Mouse (Mus musculus) megakaryocyte, embryonic 14.5 days (primary cell): ENCODE measurements at regions not wholly inside any gene's neighbourhood (a gene's known extent, or its start where the extent isn't known, plus 50 kb on each side); places are given as distances from the start of the nearest gene placed in this dataset.

Experiments used
- H3K27me3 ChIP-seq: replicated peaks from 2 replicates; pipeline ENCODE3; 2012; ENCODE audit warnings: inconsistent platforms
- H3K36me3 ChIP-seq: replicated peaks from 2 replicates; pipeline ENCODE3; 2012; ENCODE audit warnings: low read length, inconsistent platforms, mixed read lengths
- H3K4me1 ChIP-seq: 2 replicates; pipeline ENCODE4 v1.6.1; 2012; ENCODE audit warnings: inconsistent platforms
- H3K4me3 ChIP-seq: replicated peaks from 2 replicates; pipeline ENCODE3; 2012; ENCODE audit warnings: moderate library complexity, mild to moderate bottlenecking, inconsistent platforms
- H3K9me3 ChIP-seq: 2 replicates; pipeline ENCODE4 v1.6.1; 2012; ENCODE audit warnings: inconsistent platforms
- FLI1 ChIP-seq: IDR thresholded peaks from 2 replicates; pipeline ENCODE4 v1.6.1; 2012; ENCODE audit warnings: low read length, inconsistent platforms, mixed read lengths
- GATA1 ChIP-seq: IDR thresholded peaks from 3 replicates; pipeline ENCODE4 v1.6.1; 2012; ENCODE audit warnings: mixed read lengths, low read length, inconsistent platforms, borderline replicate concordance

DNA sequence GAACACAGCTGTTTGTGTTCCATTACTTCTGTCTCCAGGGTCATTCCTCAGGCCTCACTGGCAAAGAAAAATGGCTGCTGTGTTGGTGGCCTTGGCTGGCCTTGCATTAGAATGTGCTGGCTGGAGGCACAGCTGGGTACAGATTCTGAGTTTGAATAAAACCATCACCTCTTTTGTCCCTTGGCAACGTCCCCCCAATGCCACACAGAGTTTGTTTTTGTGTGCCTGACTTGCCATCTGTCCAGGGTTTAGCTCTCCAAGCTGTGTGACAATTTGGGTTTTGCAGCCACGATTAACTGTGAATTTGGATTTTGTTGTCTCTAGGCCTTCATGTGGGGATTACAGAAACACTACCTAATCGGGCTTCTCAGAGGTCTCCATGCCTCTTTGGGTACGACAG lies 76.6 kb upstream of the Zfp831 start:
- H3K36me3 ChIP-seq = no peaks in the 10 kb centered on the region
- peaks cover 10% of the 10 kb centered on the region for H3K4me1 ChIP-seq
- H3K9me3 ChIP-seq = no peaks in the 10 kb centered on the region
- TF ChIP-seq GATA1 = no peak
- no peak for TF ChIP-seq FLI1
- peaks cover 23% of the 10 kb centered on the region for H3K27me3 ChIP-seq
- no peak overlapping the region for H3K4me3 ChIP-seq

DNA sequence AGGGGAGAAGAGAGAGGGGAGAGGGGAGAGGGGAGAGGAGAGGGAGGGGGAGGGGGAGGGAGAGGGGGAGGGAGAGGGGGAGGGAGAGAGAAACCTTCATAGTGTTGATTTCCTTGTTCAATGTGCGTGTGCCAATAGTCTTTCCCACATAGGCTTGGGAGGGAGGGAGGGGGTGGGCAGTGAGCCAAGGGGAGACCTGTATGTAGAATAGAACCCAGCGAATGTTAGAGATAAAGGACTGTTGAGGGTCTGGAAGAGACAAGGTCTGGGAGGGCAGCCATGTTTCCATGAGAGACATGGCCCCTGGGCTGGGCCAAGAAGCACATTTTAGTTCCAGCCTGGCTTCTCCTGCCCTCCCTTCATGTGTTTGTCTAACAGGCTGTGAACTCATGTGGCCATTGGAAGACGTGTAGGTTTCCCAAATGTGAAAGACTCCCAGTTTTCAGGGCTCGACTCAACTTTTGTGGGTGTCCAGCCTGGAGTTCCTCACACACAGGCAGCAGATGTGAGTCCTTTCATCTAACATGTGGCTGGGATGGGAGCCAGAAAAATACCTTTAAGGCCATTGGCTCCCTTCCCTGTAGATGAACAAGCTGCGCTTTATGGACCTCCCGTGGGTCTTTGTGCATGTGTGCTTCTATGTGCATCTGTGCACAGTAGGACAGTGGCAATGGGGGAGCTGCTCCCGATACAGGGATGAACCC lies 68.4 kb upstream of the Zfp831 start:
- no peaks in the 10 kb centered on the region for H3K4me1 ChIP-seq
- H3K9me3 ChIP-seq = peaks cover 4% of the 10 kb centered on the region; the same call in 1 of the 2 replicates
- H3K4me3 ChIP-seq = no peak overlapping the region
- peaks cover 11% of the 10 kb centered on the region for H3K27me3 ChIP-seq
- TF ChIP-seq FLI1 (no peak), GATA1 (no peak)
- H3K36me3 ChIP-seq = no peaks in the 10 kb centered on the region

GRCm38 (mm10) chr2:174575546-174575945 lies 67.8 kb upstream of the Zfp831 start:
- Histone ChIP-seq H3K4me1 (no peaks in the 10 kb centered on the region), H3K27me3 (peaks cover 9% of the 10 kb centered on the region)

GRCm38 (mm10) chr2:174580906-174581703 lies 62.2 kb upstream of the Zfp831 start:
- Histone ChIP-seq H3K4me1 (no peaks in the 10 kb centered on the region), H3K9me3 (peaks cover 4% of the 10 kb centered on the region; the same call in 1 of the 2 replicates), H3K36me3 (no peaks in the 10 kb centered on the region), H3K27me3 (peaks cover 5% of the 10 kb centered on the region), H3K4me3 (no peak overlapping the region)
- no peak for TF ChIP-seq GATA1
- no peak for TF ChIP-seq FLI1

More at GRCm38 (mm10) chr2:174575546-174575945, 67.8 kb upstream of the Zfp831 start:
- Histone ChIP-seq H3K9me3 (peaks cover 4% of the 10 kb centered on the region; the same call in 1 of the 2 replicates), H3K4me3 (no peak overlapping the region), H3K36me3 (no peaks in the 10 kb centered on the region)
- TF ChIP-seq FLI1 = no peak
- no peak for TF ChIP-seq GATA1

GRCm38 (mm10) chr2:174584272-174584671 lies 59.1 kb upstream of the Zfp831 start:
- H3K4me3 ChIP-seq = no peak overlapping the region
- no peak for TF ChIP-seq GATA1
- no peak for TF ChIP-seq FLI1
- H3K9me3 ChIP-seq = no peaks in the 10 kb centered on the region
- H3K27me3 ChIP-seq = peaks cover 2% of the 10 kb centered on the region
- H3K36me3 ChIP-seq = no peaks in the 10 kb centered on the region
- no peaks in the 10 kb centered on the region for H3K4me1 ChIP-seq
